Mouse (Mus musculus): ENCODE results near the gene Lce1k.
"Not testable (repeated sequence)": the region's sequence is repeated elsewhere in the genome, so short reads cannot be mapped to it uniquely, and the experiment has no call there.

The Lce1k gene

DNA sequence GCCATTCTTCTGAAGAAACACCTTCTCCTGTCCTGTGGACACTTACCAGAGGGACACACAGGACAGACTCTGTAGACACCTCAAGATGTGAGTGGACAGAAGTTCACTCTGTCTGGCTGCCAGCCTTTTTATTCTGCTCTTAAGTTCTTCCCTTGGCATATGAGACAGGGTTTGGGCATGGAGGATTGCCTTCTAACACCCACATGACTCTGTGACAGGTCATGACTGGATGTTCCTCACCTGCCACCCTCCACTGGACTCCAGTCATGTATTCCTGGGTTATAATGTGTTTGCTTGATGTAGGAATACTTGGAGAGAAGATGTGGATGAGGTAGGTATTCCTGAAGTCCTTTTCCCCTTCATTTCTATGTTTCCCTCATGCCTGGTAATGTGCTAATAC is at the start of gene Lce1k:
TSS of gene Lce1k (minus strand) at position 101 of the 400 bp plus-strand sequence.
- DNase-seq (ENCODE audit: low spot score): no peak

DNA sequence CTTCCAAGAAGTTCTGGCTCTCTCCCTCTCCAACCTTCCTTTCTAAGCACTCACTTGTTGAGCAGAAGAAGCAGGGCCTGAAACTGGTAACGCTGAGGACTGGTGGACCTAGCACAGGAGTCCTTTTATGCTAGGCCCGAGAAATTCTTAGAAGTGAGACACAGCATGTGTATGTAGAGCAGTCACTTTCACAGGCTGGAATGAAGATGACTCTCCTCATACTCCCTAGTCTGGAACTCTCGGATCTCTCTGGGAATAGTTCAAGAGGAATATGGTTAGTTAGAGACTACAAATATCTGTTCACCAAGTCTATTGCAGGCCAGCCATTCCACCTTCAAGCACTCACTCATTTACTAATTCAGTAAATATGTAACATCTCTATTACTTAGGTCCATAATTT is 43.5 kb upstream of the Lce1k start, which contains the start of gene Lce1l:
TSS of gene Lce1l (minus strand) at position 101 of the 400 bp plus-strand sequence.
- DNase-seq (ENCODE audit: low spot score): no peak

GRCm38 (mm10) chr3:92827108-92827507 is 19.4 kb upstream of the Lce1k start, which contains the start of gene Kprp:
Gene Kprp (minus strand): TSS chr3:92827247.
- no peak for DNase-seq (ENCODE audit: low spot score)

DNA sequence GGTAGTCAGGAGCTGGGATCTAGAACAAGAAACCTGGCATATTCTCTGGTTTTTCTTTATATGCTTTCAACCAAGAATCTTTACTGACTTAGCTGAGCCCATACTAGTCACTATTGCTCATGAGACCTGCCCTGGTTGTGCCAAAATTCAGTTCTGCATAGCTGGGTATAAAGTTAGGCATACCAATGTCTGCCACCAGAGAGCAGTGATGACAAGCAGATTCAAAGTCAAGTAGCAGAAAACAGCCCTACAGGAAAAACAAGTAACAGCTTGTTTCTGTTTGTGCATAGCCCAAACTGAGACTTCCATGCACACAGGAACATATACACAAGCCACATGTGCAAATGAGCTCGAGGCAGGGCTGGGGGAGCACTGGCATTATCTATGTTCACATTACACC is 18.1 kb upstream of the Lce1k start:
- DNase-seq (ENCODE audit: low spot score): peak; percentile 14

DNA sequence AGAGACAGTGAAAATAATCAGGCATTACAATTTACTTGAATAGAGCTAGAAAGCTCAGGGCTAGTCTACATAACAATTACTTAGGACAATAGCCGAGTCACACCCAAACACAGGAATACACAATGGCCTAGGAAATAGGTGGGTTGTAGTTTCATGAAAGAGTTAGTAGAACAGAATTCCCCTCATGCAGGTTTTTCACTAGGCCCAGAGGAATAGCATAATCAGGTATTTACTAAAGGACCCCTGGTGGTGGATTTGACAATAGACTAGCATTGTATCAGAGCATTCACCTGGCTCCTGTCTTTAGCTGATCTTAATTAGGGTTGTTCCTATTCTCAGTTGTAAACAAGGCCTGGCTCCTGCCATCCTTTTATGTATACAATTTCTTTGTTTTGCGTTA is 8.3 kb upstream of the Lce1k start:
- not testable (repeated sequence) for DNase-seq (ENCODE audit: low spot score)

- DNase-seq (ENCODE audit: low spot score): no peak
Observed at GRCm38 (mm10) chr3:92815581-92815980, 7.9 kb upstream of the Lce1k start.

- DNase-seq (ENCODE audit: low spot score): no peak
Observed at GRCm38 (mm10) chr3:92790414-92790813, 17.3 kb downstream of the Lce1k start, which contains the start of gene Lce1j. Gene Lce1j (minus strand): TSS chr3:92790514.

- no peak for DNase-seq (ENCODE audit: low spot score)
Observed at GRCm38 (mm10) chr3:92778799-92779198, 28.9 kb downstream of the Lce1k start, which contains the start of gene Lce1i. Gene Lce1i (minus strand): TSS chr3:92778899.

DNA sequence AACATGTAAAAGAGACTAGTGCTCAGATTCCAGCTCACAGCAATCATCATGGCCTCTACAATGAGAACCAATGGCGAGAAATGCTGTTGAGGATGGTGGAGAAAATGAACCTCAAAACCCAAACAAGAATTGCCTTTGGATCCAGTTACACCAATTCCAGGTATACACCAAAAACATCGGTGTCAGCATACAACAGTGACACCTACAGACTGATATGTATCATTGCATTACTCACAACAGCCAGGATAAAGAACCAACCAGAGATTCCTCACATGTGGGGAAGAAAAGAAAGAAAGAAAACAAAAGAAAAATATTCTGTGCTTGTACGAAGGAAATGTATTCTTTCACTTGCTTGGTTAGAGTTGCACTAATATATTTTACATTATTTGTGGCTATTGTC is 36.1 kb downstream of the Lce1k start:
- peak; percentile 27 for DNase-seq (ENCODE audit: low spot score)

DNA sequence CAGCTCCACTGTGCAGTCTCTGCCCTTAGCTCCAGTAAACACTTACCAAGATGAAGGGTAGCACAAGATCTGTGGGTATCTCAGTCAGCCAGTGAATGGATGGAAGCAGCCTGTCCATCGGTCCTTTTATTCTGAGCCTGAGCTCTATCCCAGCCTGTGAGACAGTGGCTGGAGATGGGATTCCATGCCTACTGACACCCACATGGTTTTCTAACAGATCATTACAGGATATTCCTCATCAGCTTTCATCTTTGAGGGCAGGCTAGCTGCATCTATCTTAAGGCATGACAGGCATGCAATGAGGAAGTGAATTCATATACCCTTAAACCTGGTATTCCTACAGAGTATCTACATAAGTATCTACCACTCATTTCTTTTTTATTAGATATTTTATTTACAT is 42.7 kb downstream of the Lce1k start, which contains the start of gene Lce1h:
TSS of gene Lce1h (minus strand) at position 101 of the 400 bp plus-strand sequence.
- DNase-seq (ENCODE audit: low spot score): no peak
